Mouse (Mus musculus): ENCODE data around the gene Arl2.

Gene Arl2

DNA sequence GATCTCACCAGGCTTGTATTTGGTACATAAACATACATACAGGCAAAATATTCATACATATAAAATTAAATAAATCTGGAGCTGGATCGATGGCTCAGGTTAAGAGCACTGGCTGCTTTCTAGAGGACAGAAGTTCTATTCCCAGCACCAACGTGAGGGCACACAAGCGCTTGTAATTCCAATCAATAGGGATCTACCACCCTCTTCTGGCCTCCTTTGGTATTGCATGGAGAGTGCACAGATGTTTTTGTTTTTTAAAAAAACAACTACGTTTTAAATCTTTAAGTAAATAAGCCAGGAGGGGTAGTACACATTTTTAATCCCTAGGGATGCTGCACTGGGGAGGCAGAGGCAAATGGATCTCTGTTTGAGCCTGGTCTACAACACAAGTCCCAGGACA, 15.1 kb downstream of the Arl2 start:
- peak; percentile 49 for DNase-seq (ENCODE audit: low spot score)

DNA sequence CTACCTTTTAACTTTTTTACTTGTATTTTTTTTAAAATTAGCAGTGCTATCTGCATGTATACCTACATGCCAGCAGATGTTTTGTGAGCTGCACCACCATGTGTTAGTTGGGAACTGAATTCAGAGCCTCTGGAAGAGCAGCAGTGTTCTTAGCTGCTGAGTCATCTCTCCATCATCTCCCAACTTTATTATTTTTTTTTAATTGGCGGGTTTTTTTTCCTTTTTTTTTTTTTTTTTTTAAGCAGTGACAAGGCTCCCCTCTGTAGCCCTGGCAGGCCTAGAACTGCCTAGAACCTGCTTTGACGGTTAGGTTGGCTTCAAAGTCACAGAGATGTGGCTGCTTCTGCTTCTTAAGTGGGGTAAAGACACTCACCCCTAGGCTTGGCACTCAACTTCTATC, 16.4 kb downstream of the Arl2 start:
- DNase-seq (ENCODE audit: low spot score): no peak

DNA sequence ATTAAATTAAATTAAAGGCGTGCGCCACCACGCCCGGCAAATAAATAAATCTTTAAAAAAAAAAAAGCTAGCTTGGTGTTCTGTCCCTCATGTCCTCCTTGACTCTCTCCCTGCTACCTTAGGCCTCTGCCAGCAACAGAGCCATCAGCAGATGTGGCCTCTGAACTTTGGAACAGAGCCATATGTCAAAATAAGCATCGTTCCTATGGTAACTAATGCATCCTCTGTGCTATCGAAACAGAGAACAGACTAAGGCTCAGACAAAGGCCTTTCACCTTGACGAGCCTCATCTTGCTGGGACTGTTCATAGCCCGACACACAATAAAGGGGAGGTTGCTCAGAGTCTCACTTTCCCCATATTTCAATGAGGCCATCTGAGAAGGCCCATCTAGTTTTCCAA, 18.0 kb downstream of the Arl2 start:
- DNase-seq (ENCODE audit: low spot score): no peak

GRCm38 (mm10) chr19:6121761-6122160, 19.6 kb downstream of the Arl2 start:
- DNase-seq (ENCODE audit: low spot score): no peak

- no peak for DNase-seq (ENCODE audit: low spot score)
Observed at GRCm38 (mm10) chr19:6118677-6119185, 22.6 kb downstream of the Arl2 start.

DNA sequence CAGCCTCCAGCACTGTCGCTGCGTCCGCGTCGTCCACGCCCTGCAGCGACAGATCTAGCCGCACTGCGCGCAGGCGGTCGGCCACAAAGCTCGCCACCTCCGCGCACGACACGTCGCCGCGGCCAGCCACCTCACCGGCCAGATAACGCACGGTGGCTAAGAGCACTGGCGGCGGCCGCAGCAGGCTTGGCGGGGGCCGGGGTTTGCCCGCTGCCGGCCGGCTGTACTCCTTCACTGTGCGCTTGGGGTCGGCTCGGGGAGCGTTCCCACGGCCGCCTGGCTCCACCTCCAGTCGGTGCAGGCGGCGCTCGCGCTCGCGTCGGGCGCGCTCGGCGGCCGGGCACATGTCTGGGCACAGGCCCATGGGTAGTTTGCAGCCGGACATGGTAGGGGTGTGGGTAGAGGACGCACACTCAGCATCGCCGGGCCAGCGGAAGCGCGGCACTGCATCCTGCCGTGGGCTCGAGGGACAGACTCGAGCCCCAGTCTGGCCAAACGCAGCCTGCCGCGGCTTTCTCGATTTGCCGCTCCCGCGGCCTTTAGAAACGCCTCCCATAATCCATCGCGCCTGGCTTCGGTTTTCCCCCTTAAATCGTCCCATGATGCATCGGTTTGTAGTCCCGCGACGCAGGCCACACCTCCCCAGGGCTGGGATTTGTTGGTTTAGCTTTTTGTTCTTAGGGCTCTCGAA, 23.2 kb downstream of the Arl2 start, which contains the start of gene Sac3d1:
TSS of gene Sac3d1 (minus strand) at position 665 of the 691 bp plus-strand sequence.
- peak; percentile 79 for DNase-seq (ENCODE audit: low spot score)

GRCm38 (mm10) chr19:6117346-6117985, 23.9 kb downstream of the Arl2 start:
- no peak for DNase-seq (ENCODE audit: low spot score)

DNA sequence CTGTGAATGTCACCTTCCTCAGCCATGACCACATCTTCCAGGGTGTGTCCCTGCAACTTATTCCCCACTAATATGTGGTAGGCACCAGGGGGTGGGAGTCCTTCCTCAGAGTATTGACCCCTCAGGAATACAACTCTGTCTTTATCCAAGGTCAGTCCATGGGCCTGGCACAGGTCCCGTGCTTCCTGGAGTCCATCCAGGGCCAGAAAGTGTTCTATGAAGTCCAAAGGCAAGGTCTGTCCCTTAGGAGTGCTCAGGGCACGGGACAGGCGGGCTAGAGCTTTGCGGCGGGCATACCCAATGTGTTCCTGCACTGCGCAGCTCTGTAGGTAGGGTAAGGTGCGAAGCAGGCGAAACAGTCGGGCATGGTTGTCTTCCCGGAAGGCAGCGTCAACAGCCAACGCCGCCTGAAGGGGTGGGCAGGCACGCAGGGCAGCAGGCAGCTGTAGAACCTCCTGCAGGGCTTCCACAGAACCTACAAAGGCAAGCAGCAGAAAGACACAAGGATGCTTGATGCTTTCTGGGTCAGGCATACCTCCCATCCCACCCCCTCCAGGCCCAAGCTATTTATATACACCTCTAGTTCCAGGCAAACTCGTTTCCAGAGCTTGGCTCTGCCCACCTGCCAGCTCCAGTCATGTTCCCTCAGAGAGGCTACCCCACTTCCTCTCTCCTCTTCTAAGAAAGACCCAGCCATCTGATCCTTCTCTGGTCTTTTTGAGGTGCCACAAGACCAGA, 25.1 kb downstream of the Arl2 start:
- no peak for DNase-seq (ENCODE audit: low spot score)

DNA sequence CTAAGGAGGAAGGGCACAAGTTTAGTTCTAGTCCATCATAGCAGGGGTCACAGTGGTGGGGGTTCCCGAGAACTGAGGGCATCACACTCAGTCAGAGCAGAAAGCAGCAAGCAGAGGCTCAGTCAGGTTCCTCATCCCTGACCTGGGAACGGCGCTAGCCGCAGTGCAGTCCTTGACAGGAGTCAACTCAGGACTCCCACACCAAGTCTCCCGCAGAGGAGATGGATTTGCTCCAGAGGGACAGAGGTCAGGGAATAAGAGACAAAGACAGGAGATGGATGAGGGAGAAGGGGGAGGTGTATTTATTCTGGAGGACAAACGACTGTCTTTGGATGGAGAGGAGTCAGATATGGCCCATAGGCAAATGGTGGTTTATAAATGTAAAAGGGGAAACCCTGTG, 28.2 kb downstream of the Arl2 start:
- DNase-seq (ENCODE audit: low spot score): no peak

- DNase-seq (ENCODE audit: low spot score): no peak
Observed at GRCm38 (mm10) chr19:6105586-6105985, 35.8 kb downstream of the Arl2 start, which contains the start of gene Naaladl1. Naaladl1 (plus strand) TSS chr19:6105782.

DNA sequence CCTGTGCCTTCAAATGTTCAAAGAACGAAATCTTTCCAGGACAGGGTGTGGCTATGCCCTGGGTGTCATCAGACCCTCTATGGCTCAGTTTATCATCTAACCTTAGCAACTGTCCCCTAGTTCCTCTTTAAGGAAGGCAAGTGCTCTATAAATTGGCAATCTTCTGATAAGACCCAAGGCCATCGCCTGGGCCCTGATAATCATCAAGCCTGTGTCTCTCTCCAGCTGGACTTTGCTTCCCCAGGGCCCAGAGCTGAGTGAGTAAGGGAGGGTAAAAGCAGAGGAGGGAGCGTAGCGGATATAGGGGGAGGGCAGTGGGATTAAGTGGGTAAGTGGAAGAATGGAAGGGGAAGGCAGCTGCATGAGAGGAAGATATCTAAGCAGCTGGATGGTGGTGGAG, 36.9 kb downstream of the Arl2 start:
- no peak for DNase-seq (ENCODE audit: low spot score)

GRCm38 (mm10) chr19:6102169-6102853, 39.0 kb downstream of the Arl2 start:
- DNase-seq (ENCODE audit: low spot score): no peak

DNA sequence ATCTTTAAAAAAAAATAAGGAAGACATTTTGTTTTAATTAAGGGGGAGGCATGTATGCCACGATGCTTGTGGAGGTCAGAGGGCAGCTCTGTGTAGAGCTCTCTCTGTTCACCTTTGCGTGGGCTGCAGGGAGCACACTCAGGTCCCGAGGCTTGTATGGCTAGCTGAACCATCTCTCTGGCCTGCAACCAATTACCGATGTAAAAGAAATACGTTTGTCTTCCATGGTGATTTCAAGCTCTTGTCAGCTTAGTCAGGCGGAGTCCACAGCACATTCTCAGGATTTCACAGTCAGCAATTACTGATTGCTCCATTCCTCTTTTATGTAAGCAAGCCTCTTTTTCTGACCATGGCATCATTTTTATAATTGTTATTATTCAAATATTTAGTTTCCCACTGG, 40.2 kb downstream of the Arl2 start:
- DNase-seq (ENCODE audit: low spot score): no peak

GRCm38 (mm10) chr19:6097847-6098246, 43.5 kb downstream of the Arl2 start:
- no peak for DNase-seq (ENCODE audit: low spot score)

DNA sequence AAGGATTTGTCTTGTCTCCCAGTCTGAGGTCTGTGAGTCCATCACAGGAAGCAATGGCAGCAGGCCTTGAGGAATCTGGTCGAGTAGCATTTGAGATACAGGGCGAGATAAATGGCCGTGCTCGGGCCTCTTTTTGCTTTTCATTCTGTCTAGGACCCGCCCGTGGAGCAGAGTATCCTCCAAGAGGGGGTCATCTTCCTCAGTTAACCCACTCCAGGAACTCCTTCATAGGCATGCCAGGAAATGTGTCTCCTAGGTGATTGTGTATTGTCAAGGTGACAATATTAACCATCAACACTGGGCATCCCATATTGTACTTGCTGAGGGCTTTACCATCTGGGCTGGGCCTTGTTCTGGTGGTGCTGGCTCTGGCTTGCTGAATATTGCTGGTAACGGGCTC, 47.2 kb downstream of the Arl2 start, which contains the start of gene AC131692.1:
TSS of gene AC131692.1 (plus strand) at position 301 of the 400 bp plus-strand sequence.
- no peak for DNase-seq (ENCODE audit: low spot score)

GRCm38 (mm10) chr19:6088841-6089240, 52.5 kb downstream of the Arl2 start:
- DNase-seq (ENCODE audit: low spot score): no peak

GRCm38 (mm10) chr19:6085417-6085879, 55.9 kb downstream of the Arl2 start:
- no peak for DNase-seq (ENCODE audit: low spot score)

DNA sequence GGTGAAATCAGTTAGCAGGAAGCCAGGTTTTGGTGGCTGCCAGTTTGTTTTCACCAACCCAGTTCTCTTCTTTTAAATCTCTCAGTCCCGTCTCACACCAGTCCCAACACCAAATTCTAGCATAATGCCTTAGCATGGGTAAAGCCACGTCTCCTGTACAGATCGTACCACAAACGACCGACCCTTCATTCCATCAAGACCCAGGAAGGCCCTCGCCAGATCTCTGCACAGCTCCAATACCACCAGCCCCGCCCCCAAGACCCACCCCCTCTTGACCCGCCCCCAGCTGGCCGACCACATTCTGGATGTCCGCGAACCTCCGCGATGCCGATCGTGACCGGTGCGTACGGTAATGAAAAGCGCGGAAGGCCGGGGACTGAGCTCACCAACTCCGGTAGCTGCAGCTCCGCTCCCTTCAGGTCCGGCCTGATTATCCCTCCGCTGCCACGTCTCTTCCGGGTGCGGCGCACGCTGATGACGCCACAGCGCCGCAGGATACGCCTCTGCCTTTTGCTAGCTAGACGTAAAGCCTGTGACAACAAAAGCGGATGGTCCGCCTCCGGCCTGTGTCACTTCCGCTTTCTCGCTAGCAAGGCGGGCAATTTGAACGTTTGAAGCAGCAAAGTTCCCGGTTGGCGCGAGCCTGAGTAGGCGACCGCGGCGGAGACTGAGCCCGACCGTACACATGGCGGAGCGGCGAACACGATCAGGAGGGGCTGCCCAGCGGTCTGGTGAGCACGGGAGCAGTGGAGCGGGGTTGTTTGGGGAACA, 56.7 kb downstream of the Arl2 start, which contains the start of the genes Zfpl1 and Cdca5:
TSS of gene Zfpl1 (minus strand) at position 479 of the 771 bp plus-strand sequence.
TSS of gene Cdca5 (plus strand) at position 506 of the 771 bp plus-strand sequence.
- peak; percentile 95 for DNase-seq (ENCODE audit: low spot score)

All from ovary, postnatal 14 days (tissue).